Mouse (Mus musculus) mammary gland, adult 2 months (tissue): Measurements from ENCODE around the gene Atg2a. TPM values are rescaled to one million over a fixed set of nuclear protein-coding genes. Genes with fewer than 3 reads are reported as not detected.

ENCODE experiments used
- polyA plus RNA-seq: library from polyadenylated mRNA; depleted of rRNA; stranded (reverse); fragments of >200 nt; gene quantifications from 2 replicates; pipeline ENCODE4 v1.2.3, GENCODE M21; 2012; ENCODE audit warnings: low replicate concordance; rRNA removed

Atg2a gene
- 50.4 and 85.0 TPM in 2 replicates for polyA plus RNA-seq

GRCm38 (mm10) chr19:6241274-6242107 lies at the start of gene Atg2a:
TSS of gene Atg2a (plus strand) at chr19:6241668.

GRCm38 (mm10) chr19:6226135-6226534 lies 15.3 kb upstream of the Atg2a start, which contains the start of gene Gpha2:
TSS of gene Gpha2 (plus strand) at chr19:6226380.

GRCm38 (mm10) chr19:6235084-6236052 lies 6.1 kb upstream of the Atg2a start, which contains the start of gene Ppp2r5b:
TSS of gene Ppp2r5b (minus strand) at chr19:6235872.

GRCm38 (mm10) chr19:6276426-6277421 lies 35.3 kb downstream of the Atg2a start, which contains the start of gene Ehd1:
TSS of gene Ehd1 (plus strand) at chr19:6276725.

GRCm38 (mm10) chr19:6306137-6306551 lies 64.7 kb downstream of the Atg2a start, which contains the start of gene Cdc42bpg:
TSS of gene Cdc42bpg (plus strand) at chr19:6306456.

Other genes starting within 250 kb of the Atg2a start
- gene Capn1, start 225.8 kb upstream of the Atg2a start, polyA plus RNA-seq, result 64.2 and 65.9 TPM in 2 replicates
- 54.9 and 85.1 TPM in 2 replicates for gene Syvn1, start 195.1 kb upstream of the Atg2a start, polyA plus RNA-seq
- 14.1 and 24.4 TPM in 2 replicates for gene Mrpl49, start 183.9 kb upstream of the Atg2a start, polyA plus RNA-seq
- 1,145 and 2,495 TPM in 2 replicates for gene Fau, start 183.8 kb upstream of the Atg2a start, polyA plus RNA-seq
- gene Znhit2, start 180.5 kb upstream of the Atg2a start, polyA plus RNA-seq, result 40.9 and 104 TPM in 2 replicates
- gene Tm7sf2, start 173.3 kb upstream of the Atg2a start, polyA plus RNA-seq, result 37.7 and 55.5 TPM in 2 replicates
- gene Vps51, start 164.4 kb upstream of the Atg2a start, polyA plus RNA-seq, result 71.5 and 79.3 TPM in 2 replicates
- 0.68 TPM in 1 of 2 replicates, not detected in the other for gene Tmem262, start 161.6 kb upstream of the Atg2a start, polyA plus RNA-seq
- 0.51 TPM in 1 of 2 replicates, not detected in the other for gene Gm28374, start 159.4 kb upstream of the Atg2a start, polyA plus RNA-seq
- 101 and 107 TPM in 2 replicates for gene Zfpl1, start 156.7 kb upstream of the Atg2a start, polyA plus RNA-seq
- gene Cdca5, start 156.7 kb upstream of the Atg2a start, polyA plus RNA-seq, result 0.92 and 0.93 TPM in 2 replicates
- gene AC131692.1, start 147.2 kb upstream of the Atg2a start, polyA plus RNA-seq, result not detected in 2 replicates
- gene Naaladl1, start 135.9 kb upstream of the Atg2a start, polyA plus RNA-seq, result 0.19 and 0.37 TPM in 2 replicates
- 22.6 and 60.4 TPM in 2 replicates for gene Sac3d1, start 123.0 kb upstream of the Atg2a start, polyA plus RNA-seq
- 37.7 and 57.2 TPM in 2 replicates for gene Snx15, start 113.4 kb upstream of the Atg2a start, polyA plus RNA-seq
- 7.9 and 11.2 TPM in 2 replicates for gene Batf2, start 100.7 kb upstream of the Atg2a start, polyA plus RNA-seq
- 175 and 200 TPM in 2 replicates for gene Arl2, start 100.1 kb upstream of the Atg2a start, polyA plus RNA-seq
- 0.11 TPM in 1 of 2 replicates, not detected in the other for gene Majin, start 57.3 kb upstream of the Atg2a start, polyA plus RNA-seq
- 0.78 and 1.8 TPM in 2 replicates for gene Gpha2, start 15.3 kb upstream of the Atg2a start, polyA plus RNA-seq
- 76.3 and 129 TPM in 2 replicates for gene Ppp2r5b, start 5.8 kb upstream of the Atg2a start, polyA plus RNA-seq
- 203 and 545 TPM in 2 replicates for gene Ehd1, start 35.1 kb downstream of the Atg2a start, polyA plus RNA-seq
- 10.9 and 19.0 TPM in 2 replicates for gene Cdc42bpg, start 64.8 kb downstream of the Atg2a start, polyA plus RNA-seq
- gene Men1, start 93.3 kb downstream of the Atg2a start, polyA plus RNA-seq, result 43.7 and 71.6 TPM in 2 replicates
- gene Map4k2, start 99.5 kb downstream of the Atg2a start, polyA plus RNA-seq, result 179 and 444 TPM in 2 replicates
- 102 and 381 TPM in 2 replicates for gene Sf1, start 122.0 kb downstream of the Atg2a start, polyA plus RNA-seq
- gene Pygm, start 142.7 kb downstream of the Atg2a start, polyA plus RNA-seq, result 4.9 and 1,127 TPM in 2 replicates
- 172 and 331 TPM in 2 replicates for gene Rasgrp2, start 157.7 kb downstream of the Atg2a start, polyA plus RNA-seq
- gene Nrxn2, start 177.1 kb downstream of the Atg2a start, polyA plus RNA-seq, result 1.6 and 3.3 TPM in 2 replicates